Mouse (Mus musculus) limb, embryonic 15.5 days (tissue): ENCODE data around the gene Sash1. TPM values are rescaled to one million over a fixed set of nuclear protein-coding genes. Genes with fewer than 3 reads are reported as not detected.

ENCODE experiments used
- ATAC-seq: fragments of 200-750 bp; cut with Nextera tagmentation; 2 replicates; pipeline ENCODE4 v1.8.0; 2017; ENCODE audit warnings: low read depth, moderate TSS enrichment; ENCODE audit not compliant: insufficient number of reproducible peaks, low FRiP score, low TSS enrichment
- H3K27ac ChIP-seq: fragments of 300-500 bp; sonication (generic); 2 replicates; pipeline ENCODE4 v1.5.1; 2015; ENCODE audit warnings: moderate library complexity, mild to moderate bottlenecking, inconsistent platforms
- H3K27me3 ChIP-seq: fragments of 300-500 bp; sonication (generic); 2 replicates; pipeline ENCODE4 v1.6.1; 2015; ENCODE audit warnings: inconsistent platforms
- H3K36me3 ChIP-seq: fragments of 300-500 bp; sonication (generic); 2 replicates; pipeline ENCODE4 v1.6.1; 2015; ENCODE audit warnings: inconsistent platforms
- H3K4me1 ChIP-seq: fragments of 300-500 bp; sonication (generic); 2 replicates; pipeline ENCODE4 v1.6.1; 2015; ENCODE audit warnings: inconsistent platforms
- H3K4me2 ChIP-seq: fragments of 300-500 bp; sonication (generic); 2 replicates; pipeline ENCODE4 v1.6.1; 2015; ENCODE audit warnings: mild to moderate bottlenecking, inconsistent platforms
- H3K4me3 ChIP-seq: fragments of 300-500 bp; sonication (generic); 2 replicates; pipeline ENCODE4 v1.5.1; 2015; ENCODE audit warnings: mild to moderate bottlenecking, inconsistent platforms
- H3K9ac ChIP-seq: fragments of 300-500 bp; sonication (generic); 2 replicates; pipeline ENCODE4 v1.6.1; 2015; ENCODE audit warnings: inconsistent platforms
- H3K9me3 ChIP-seq: fragments of 300-500 bp; sonication (generic); 2 replicates; pipeline ENCODE4 v1.6.1; 2016; ENCODE audit warnings: inconsistent platforms
- WGBS: fragments of 180-500 bp; shearing (Covaris S2); methylation state at CpG from one replicate; pipeline ENCODE4 v1.1.7; 2015; 5-methylcytosine and 5-hydroxymethylcytosine counted together
- polyA plus RNA-seq: library from polyadenylated mRNA; unstranded; fragments of >200 nt; fragmentation: Nextera tagmentation; extraction: Ambion mirVana; gene quantifications from 2 replicates; pipeline ENCODE4 v1.2.1, GENCODE M21; 2015

Sash1 gene
- polyA plus RNA-seq, 1 experiment from 2014 or later = 5.9 TPM

DNA sequence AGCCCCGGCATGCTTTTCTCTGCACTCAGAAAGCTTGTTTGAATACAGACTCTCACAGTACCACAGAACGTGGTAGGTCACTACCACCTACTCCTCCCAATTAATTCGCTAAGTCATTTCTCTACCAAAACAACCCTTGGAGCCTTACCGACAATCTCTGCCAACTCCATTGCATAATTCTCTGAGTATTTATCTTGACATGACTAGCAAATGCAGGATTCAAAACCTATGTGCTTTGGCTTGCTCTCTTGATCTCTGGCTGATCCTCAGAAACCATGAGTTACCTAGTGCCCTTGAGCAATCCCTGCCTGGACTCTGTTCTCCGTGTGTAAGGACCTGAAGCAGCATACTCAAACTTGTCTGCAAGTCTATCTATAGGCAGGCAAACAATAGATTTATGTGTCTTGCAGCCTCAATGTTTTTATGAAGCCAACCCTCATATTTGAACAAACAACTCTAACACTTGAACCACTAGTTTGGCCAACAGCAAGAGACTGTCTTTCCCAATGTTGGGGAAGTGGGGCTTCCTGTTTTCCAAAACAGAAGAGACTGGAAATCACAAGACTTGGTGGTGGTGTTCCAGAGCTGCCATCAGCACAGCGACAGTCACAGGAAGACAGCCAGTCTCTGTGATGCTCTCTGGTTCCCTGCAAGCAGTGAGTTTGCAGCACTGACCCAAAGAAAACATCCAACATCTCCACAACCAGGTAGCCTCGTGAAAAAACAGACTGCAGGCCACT, 12.1 kb downstream of the Sash1 start:
- WGBS = 63% methylated on average over 7 of the region's 7 CpGs
- Histone ChIP-seq H3K9me3 (no peaks in the 10 kb centered on the region), H3K36me3 (no peaks in the 10 kb centered on the region), H3K4me3 (no peak overlapping the region), H3K27ac (no peak overlapping the region), H3K27me3 (no peaks in the 10 kb centered on the region), H3K4me1 (peaks cover 2% of the 10 kb centered on the region; the same call in 1 of the 2 replicates), H3K9ac (no peak overlapping the region), H3K4me2 (no peak overlapping the region)
- no peak for ATAC-seq

DNA sequence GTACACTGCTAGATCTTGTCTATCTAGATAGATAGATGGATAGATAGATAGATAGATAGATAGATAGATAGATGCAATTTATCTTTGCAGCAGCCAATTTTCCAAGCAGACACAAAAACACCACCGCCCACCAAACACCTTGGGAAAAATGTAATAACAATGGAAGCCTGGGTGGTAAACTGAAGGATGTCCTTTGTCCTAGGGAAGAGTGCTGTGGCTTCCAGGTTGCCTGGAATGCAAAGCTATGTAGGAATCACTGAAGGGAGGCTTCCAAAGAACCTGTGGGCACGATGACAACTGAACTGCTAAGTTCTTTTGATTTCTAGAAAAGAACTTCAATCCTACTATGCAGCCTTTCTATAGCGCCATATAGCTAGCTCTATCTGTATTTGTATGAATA, 13.1 kb downstream of the Sash1 start:
- Histone ChIP-seq H3K4me2 (no peak overlapping the region), H3K9ac (no peak overlapping the region), H3K36me3 (no peaks in the 10 kb centered on the region), H3K4me3 (no peak overlapping the region), H3K27me3 (no peaks in the 10 kb centered on the region), H3K4me1 (no peaks in the 10 kb centered on the region), H3K9me3 (no peaks in the 10 kb centered on the region), H3K27ac (no peak overlapping the region)
- ATAC-seq = no peak
- 89% methylated on average over 3 of the region's 3 CpGs for WGBS

DNA sequence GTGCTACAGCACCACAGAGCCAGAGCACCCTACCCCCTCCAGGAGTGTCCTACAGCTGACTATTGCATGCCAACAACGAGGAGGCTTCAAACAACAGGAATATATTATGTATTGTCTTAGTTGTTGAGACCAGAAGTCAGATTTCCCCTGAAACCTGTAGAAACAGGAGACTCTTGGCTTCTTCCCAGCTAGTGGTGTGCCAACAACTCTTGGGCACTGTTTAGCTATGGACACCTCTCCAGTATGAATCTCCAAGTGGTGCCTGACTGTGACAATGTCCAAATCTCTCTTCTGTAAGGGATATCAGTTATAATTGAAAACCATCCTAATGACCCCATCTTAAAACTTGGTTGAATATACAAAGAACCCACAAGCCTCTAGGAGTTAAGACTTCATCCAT, 13.9 kb downstream of the Sash1 start:
- WGBS = 72% methylated on average over 1 of the region's 1 CpGs
- no peaks in the 10 kb centered on the region for H3K27me3 ChIP-seq

DNA sequence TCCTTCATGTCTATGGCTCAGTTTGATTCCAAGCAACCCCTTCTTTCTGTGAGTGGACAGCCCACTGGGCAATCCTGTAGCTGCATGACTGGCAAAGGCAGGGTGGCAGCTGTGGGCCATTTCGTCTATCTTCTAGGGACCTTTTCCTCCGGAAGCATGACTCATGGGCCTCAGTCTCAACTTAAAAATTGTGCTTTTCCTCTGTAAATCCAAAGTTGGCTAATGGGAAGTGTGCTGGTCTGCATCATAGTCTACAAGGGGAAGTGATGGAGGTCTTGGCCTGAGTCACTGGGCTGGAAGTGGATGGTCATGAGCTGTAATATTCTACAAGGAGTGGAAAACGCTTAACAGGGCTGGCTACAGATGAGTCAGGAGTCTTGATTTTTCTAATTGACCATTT, 15.5 kb downstream of the Sash1 start:
- H3K27ac ChIP-seq = no peak overlapping the region
- H3K9ac ChIP-seq = no peak overlapping the region
- ATAC-seq = no peak
- no peaks in the 10 kb centered on the region for H3K36me3 ChIP-seq
- H3K4me1 ChIP-seq = peaks cover 19% of the 10 kb centered on the region
- no peaks in the 10 kb centered on the region for H3K27me3 ChIP-seq
- H3K4me3 ChIP-seq = no peak overlapping the region
- H3K4me2 ChIP-seq = no peak overlapping the region
- 77% methylated on average over 3 of the region's 3 CpGs for WGBS
- H3K9me3 ChIP-seq = no peaks in the 10 kb centered on the region

More for the DNA sequence above, 13.9 kb downstream of the Sash1 start:
- Histone ChIP-seq H3K4me2 (no peak overlapping the region), H3K27ac (no peak overlapping the region), H3K9ac (no peak overlapping the region), H3K4me1 (peaks cover 7% of the 10 kb centered on the region; the same call in 1 of the 2 replicates), H3K36me3 (no peaks in the 10 kb centered on the region), H3K9me3 (no peaks in the 10 kb centered on the region), H3K4me3 (no peak overlapping the region)
- ATAC-seq = no peak

DNA sequence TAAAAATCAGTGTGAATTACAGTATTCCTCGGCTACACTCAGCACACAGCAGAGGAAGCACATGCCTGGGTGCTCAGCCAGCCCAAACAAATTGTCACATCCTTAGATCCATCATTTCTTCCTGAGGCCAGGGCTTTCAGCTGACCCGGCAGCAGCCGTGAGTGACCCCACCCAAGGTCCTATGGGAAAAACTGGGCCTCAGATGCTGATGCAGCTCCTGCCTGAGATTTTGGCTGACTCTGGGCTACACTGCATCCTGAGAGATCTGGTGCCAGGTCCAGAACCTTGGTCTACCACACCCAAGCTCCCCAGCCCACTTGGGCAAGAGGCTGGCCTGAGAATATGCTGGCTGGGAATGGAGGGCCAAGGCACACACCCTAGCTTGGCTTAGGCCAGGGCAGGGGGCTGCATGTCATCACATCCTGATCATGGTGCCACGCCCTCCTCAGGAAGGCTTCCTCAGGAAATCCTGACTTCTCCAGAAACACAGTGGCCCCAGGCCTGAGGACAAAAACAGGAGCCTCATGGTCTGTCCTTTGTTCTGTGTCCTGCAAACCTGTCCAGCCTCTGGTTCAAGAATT, 19.7 kb downstream of the Sash1 start:
- Histone ChIP-seq H3K36me3 (no peaks in the 10 kb centered on the region), H3K27me3 (no peaks in the 10 kb centered on the region), H3K27ac (peak overlapping the region; percentile 71), H3K4me1 (peaks cover 36% of the 10 kb centered on the region), H3K4me2 (no peak overlapping the region), H3K9me3 (no peaks in the 10 kb centered on the region), H3K9ac (no peak overlapping the region), H3K4me3 (no peak overlapping the region)
- ATAC-seq = peak; percentile 69
- 50% methylated on average over 4 of the region's 4 CpGs for WGBS

DNA sequence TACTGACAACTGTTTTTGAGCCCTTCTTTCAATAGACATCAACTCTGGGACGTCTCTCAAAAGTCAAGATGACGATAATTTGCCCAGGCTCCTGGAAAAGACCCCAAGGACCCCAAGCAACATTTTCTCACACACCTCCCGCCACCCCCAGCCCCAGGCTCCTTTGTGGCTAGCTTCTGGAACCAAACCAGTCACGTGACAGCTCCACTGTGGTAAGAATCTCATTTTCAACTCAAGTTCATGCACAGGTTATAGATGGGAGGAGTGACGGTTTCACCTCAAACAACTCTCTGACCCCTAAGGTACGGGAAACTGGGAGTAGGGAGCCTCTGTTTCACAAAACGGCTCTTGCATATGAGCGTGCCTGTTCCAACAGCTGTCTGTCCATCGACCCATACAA, 25.2 kb downstream of the Sash1 start:
- H3K4me3 ChIP-seq = no peak overlapping the region
- H3K36me3 ChIP-seq = no peaks in the 10 kb centered on the region
- 53% methylated on average over 9 of the region's 9 CpGs for WGBS
- no peaks in the 10 kb centered on the region for H3K9me3 ChIP-seq
- 0 out of 2 replicates have a peak overlapping the region, but pooled peaks have one; percentile 7 for H3K4me2 ChIP-seq
- peaks cover 26% of the 10 kb centered on the region for H3K4me1 ChIP-seq
- no peak overlapping the region for H3K27ac ChIP-seq
- H3K9ac ChIP-seq = no peak overlapping the region
- ATAC-seq = peak; percentile 15; the same call in 1 of the 2 replicates
- H3K27me3 ChIP-seq = no peaks in the 10 kb centered on the region

DNA sequence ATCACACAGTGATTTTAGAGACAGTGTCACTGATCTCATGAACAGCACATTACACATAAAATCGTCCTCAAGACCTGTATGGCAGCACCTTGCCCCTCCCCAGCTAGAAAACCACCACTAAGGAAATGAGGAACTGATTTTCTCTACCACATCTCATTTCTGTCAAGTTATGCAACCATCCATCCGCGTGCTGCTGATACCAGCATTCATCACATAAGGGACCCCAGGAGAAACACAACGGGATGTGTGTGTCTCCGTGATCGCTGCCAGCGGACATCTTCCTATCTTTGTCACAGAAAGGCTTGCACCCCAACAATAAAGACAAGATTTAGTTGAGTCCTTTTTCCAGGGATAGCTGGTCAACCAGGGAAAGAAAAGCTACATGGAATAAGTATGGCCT, 27.2 kb downstream of the Sash1 start:
- no peak for ATAC-seq
- 89% methylated on average over 7 of the region's 7 CpGs for WGBS

DNA sequence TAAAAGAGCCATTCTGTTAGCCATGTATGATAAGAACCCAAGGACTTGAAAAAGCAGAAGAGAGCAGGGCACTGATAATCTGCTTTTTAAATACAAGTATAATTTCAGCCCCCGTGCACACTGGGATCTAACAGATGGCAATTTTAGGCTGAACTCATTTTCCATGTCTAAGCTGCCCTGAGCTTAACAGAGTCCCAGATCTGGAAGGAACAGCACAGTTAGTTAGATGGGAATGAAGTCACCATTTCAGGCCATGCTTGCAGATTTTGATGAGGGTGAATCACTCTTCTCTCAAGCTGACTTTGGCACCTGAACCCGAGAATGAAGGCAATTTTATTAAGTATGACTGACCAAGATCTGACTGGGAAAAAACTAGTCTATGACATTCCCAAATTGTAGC, 28.9 kb downstream of the Sash1 start:
- H3K27me3 ChIP-seq = no peaks in the 10 kb centered on the region
- H3K4me2 ChIP-seq = no peak overlapping the region
- 68% methylated on average over 2 of the region's 2 CpGs for WGBS
- peaks cover 25% of the 10 kb centered on the region for H3K4me1 ChIP-seq
- no peak overlapping the region for H3K27ac ChIP-seq
- no peak overlapping the region for H3K9ac ChIP-seq
- no peak for ATAC-seq
- H3K4me3 ChIP-seq = no peak overlapping the region
- H3K36me3 ChIP-seq = no peaks in the 10 kb centered on the region
- no peaks in the 10 kb centered on the region for H3K9me3 ChIP-seq

More for the DNA sequence above, 27.2 kb downstream of the Sash1 start:
- Histone ChIP-seq H3K4me2 (no peak overlapping the region), H3K4me3 (no peak overlapping the region), H3K27ac (no peak overlapping the region), H3K4me1 (peaks cover 27% of the 10 kb centered on the region), H3K36me3 (no peaks in the 10 kb centered on the region), H3K27me3 (no peaks in the 10 kb centered on the region), H3K9ac (no peak overlapping the region), H3K9me3 (no peaks in the 10 kb centered on the region)

DNA sequence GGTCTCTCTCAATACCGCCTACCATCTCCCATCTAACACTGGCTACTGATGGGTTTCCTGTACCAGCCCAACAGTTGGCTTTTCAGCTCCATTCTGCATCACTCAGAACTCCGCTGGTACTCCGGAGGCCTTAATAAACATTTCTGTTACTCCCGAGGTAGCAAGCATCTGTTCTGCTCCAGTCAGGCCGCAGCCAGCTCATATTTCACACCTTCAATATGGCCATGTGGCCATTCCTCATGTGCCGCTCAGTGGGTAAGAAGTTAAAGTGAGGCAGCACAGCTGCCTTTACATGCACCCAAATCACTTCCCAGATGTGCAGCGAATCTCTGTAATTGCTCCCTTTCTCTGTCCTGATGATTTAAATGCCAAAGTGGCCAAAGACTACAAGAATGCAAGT, 32.5 kb downstream of the Sash1 start:
- ATAC-seq = no peak
- 27% methylated on average over 7 of the region's 7 CpGs for WGBS
- no peak overlapping the region for H3K27ac ChIP-seq
- H3K27me3 ChIP-seq = no peaks in the 10 kb centered on the region
- peaks cover 10% of the 10 kb centered on the region for H3K36me3 ChIP-seq
- H3K4me3 ChIP-seq = no peak overlapping the region
- H3K4me1 ChIP-seq = peaks cover 10% of the 10 kb centered on the region
- no peaks in the 10 kb centered on the region for H3K9me3 ChIP-seq
- H3K4me2 ChIP-seq = no peak overlapping the region
- no peak overlapping the region for H3K9ac ChIP-seq

DNA sequence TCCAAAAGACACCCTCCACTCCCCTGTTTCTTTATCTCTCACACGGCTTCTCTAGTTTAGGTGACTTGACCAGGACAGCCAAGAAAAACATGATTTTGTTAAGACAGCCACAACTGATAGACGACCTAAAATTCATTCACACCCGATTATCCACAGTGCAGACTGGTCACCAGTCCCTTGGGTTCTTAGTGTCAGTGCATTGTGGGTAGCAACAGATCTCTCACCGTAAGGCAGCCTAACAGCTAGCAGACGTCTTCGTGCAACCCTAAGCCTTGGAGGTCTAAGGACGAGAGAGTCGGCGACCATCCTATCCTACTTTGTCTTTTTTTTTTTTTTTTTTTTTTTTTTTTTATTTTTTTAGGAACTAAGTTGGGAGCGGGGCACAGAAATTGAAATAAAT, 34.2 kb downstream of the Sash1 start:
- 73% methylated on average over 10 of the region's 10 CpGs for WGBS
- ATAC-seq = no peak
- H3K27me3 ChIP-seq = no peaks in the 10 kb centered on the region

DNA sequence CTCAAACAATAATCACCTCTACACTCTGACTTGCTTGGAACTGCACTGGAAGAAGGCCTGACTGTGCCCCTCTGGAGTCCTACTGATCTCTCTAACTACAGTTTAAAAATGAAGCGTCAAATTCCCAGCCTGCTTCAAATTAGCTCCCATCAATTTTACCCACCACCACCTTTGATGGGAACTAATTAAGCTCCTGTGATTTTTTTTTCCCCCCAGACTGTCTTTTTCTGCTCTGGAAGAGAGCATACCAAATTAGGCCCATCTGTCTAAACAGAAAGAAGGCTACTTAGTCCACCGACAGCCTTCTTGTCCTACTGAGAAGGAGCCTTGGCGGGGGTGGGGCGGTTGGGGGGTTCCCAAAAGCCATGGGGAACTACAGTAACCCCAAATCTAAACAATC, 37.9 kb downstream of the Sash1 start:
- Histone ChIP-seq H3K4me1 (peaks cover 7% of the 10 kb centered on the region), H3K27ac (no peak overlapping the region), H3K4me3 (no peak overlapping the region), H3K36me3 (peaks cover 10% of the 10 kb centered on the region), H3K9me3 (no peaks in the 10 kb centered on the region), H3K4me2 (no peak overlapping the region), H3K9ac (no peak overlapping the region), H3K27me3 (no peaks in the 10 kb centered on the region)
- no peak for ATAC-seq
- WGBS = 56% methylated on average over 4 of the region's 4 CpGs

More for the DNA sequence above, 34.2 kb downstream of the Sash1 start:
- no peak overlapping the region for H3K27ac ChIP-seq
- no peak overlapping the region for H3K9ac ChIP-seq
- H3K36me3 ChIP-seq = peaks cover 10% of the 10 kb centered on the region
- no peak overlapping the region for H3K4me2 ChIP-seq
- no peak overlapping the region for H3K4me3 ChIP-seq
- H3K4me1 ChIP-seq = peaks cover 10% of the 10 kb centered on the region
- H3K9me3 ChIP-seq = no peaks in the 10 kb centered on the region

DNA sequence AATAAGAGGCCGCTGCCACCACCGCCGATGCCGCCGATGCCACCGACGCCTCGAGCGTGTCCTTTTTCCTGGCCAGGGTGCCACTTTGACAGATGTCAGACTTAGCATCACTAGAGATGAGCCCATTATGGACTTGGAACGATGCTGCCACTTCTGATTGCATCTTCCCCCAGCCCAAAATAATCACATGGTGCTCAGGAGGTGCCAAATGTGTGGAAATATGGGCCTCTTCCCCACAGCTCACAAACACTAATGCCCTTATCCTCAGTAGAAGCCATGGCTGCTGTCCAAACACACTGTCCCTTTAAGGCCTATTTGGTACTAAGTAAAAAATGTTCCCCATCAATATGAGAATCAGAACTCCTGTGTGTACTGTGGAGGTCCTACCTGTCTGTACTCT, 39.6 kb downstream of the Sash1 start:
- no peak overlapping the region for H3K9ac ChIP-seq
- 98% methylated on average over 10 of the region's 10 CpGs for WGBS
- H3K4me3 ChIP-seq = no peak overlapping the region
- H3K4me1 ChIP-seq = peaks cover 13% of the 10 kb centered on the region
- no peak overlapping the region for H3K4me2 ChIP-seq
- no peaks in the 10 kb centered on the region for H3K27me3 ChIP-seq
- peaks cover 10% of the 10 kb centered on the region for H3K36me3 ChIP-seq
- H3K27ac ChIP-seq = no peak overlapping the region
- no peak for ATAC-seq
- no peaks in the 10 kb centered on the region for H3K9me3 ChIP-seq
